Comparison of ENCODE assay signal across 21 mouse cellular contexts in the genomic region with DNA sequence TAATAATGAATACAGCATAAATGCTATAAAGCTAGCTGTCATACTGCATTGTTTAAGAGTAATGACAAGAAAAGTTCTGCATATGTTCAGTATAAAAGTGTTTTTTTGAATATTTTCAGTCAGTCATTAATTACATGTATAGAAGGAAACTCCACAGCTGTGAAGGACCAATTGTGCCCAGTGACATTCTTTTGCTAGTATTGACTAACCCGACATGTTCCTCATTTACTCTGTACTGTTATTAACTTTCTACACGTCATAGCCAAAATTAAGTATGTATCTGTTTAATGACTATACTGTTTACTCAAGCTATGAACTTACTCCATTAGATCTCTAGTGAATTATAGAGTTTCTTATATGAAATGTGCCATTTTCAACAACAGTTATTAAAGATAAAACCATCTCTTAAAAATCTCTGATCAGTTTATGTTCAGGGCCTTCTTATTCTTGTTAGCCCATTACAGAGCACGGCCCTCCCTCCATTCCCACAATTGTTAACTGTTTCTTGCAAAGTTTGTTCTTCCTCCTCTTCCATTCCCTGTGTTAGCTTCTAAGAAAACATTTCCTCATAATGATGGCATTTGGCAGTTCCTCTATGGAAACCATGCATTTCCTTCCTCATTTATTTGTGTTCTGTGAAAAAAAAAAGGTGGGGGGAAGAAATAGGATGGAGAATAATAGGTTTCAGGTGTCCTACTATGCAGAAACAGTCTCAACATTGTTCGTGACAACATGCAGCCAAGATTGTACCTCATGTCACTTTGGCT.
DNase-seq lines count a peak whose midpoint lies in the region; ATAC-seq lines count a peak whose summit lies in the region.
"Had no signal": no experiment of that assay in that cellular context is flagged by ENCODE, and none has a peak within 500 bp of the region (broad histone marks: within the 10 kb centered on the region; RNA-seq: fewer than 3 reads in every experiment).

No protein-coding gene starts in this region.

- DNase-seq in 416B (ENCODE audit: low read depth): peak; percentile 13
- no peak for DNase-seq in retina, postnatal 1 day
- no peak for DNase-seq in right cerebral cortex, postnatal 4 days
- DNase-seq in frontal cortex, adult 2 months (ENCODE audit: extremely low spot score in 1 of 2, low spot score in 1 of 2): no peak
- DNase-seq: adrenal gland, adult 8-10 months; adrenal gland, postnatal 14 days; adrenal gland, postnatal 36 days; cerebellum, adult 11-12 months; cerebellum, adult 2 months; cerebellum, adult 9-10 months; cerebellum, postnatal 10 days; cerebellum, postnatal 25 days; embryo, embryonic 11 days had no signal

- peak; percentile 95 for ATAC-seq in granulocyte monocyte progenitor cell, adult 5-6 weeks (replicated peaks; ENCODE audit: poor library complexity, severe bottlenecking)
- ATAC-seq in megakaryocyte, adult 5-6 weeks (ENCODE audit: poor library complexity, severe bottlenecking): peak; percentile 93
- ATAC-seq in monocyte, adult 5-6 weeks (replicated peaks; ENCODE audit: insufficient number of reproducible peaks, low FRiP score, low TSS enrichment, poor library complexity, severe bottlenecking): peak; percentile 31; the same call in 1 of the 2 replicates
- ATAC-seq in CD4-positive, CD25-positive, alpha-beta regulatory T cell, adult 4 months: no peak
- ATAC-seq: activated CD4-positive, CD25-positive, alpha-beta regulatory T cell, adult 4 months; forebrain, embryonic 14.5 days; forebrain, embryonic 16.5 days; Patski had no signal
